Mouse (Mus musculus) forebrain, embryonic 13.5 days (tissue): ENCODE results near the gene I830077J02Rik. TPM values are rescaled to one million over a fixed set of nuclear protein-coding genes. Genes with fewer than 3 reads are reported as not detected.

Source experiments
- ATAC-seq: fragments of 200-750 bp; cut with Nextera tagmentation; 2 replicates; pipeline ENCODE4 v1.8.0; 2017
- H3K27ac ChIP-seq: fragments of 300-500 bp; sonication (generic); 2 replicates; pipeline ENCODE4 v1.5.1; 2015; ENCODE audit warnings: inconsistent platforms, mild to moderate bottlenecking, moderate library complexity
- H3K27me3 ChIP-seq: fragments of 300-500 bp; sonication (generic); 2 replicates; pipeline ENCODE4 v1.6.1; 2015; ENCODE audit warnings: mild to moderate bottlenecking, inconsistent platforms
- H3K36me3 ChIP-seq: fragments of 300-500 bp; sonication (generic); 2 replicates; pipeline ENCODE4 v1.6.1; 2015; ENCODE audit warnings: mild to moderate bottlenecking, inconsistent platforms; ENCODE audit not compliant: poor library complexity, severe bottlenecking
- H3K4me1 ChIP-seq: fragments of 300-500 bp; sonication (generic); 2 replicates; pipeline ENCODE4 v1.6.1; 2015; ENCODE audit warnings: inconsistent platforms
- H3K4me2 ChIP-seq: fragments of 300-500 bp; sonication (generic); 2 replicates; pipeline ENCODE4 v1.6.1; 2015; ENCODE audit warnings: inconsistent platforms, mild to moderate bottlenecking, moderate library complexity
- H3K4me3 ChIP-seq: fragments of 300-500 bp; sonication (generic); 2 replicates; pipeline ENCODE4 v1.5.1; 2015; ENCODE audit warnings: mild to moderate bottlenecking, inconsistent platforms
- H3K9ac ChIP-seq: fragments of 300-500 bp; sonication (generic); 2 replicates; pipeline ENCODE4 v1.6.1; 2015; ENCODE audit warnings: mild to moderate bottlenecking, inconsistent platforms
- H3K9me3 ChIP-seq: fragments of 300-500 bp; sonication (generic); replicated peaks from 2 replicates; pipeline ENCODE4 v1.6.1; 2016; ENCODE audit warnings: inconsistent platforms
- WGBS: fragments of 180-500 bp; shearing (Covaris S2); methylation state at CpG from one replicate; pipeline ENCODE4 v1.1.7; 2015; 5-methylcytosine and 5-hydroxymethylcytosine counted together
- polyA plus RNA-seq: library from polyadenylated mRNA; unstranded; fragments of >200 nt; fragmentation: Nextera tagmentation; extraction: Ambion mirVana; gene quantifications from 2 replicates; pipeline ENCODE4 v1.2.1, GENCODE M21; 2015

I830077J02Rik gene
- 0.21 and 0.28 TPM in 2 replicates for polyA plus RNA-seq

DNA sequence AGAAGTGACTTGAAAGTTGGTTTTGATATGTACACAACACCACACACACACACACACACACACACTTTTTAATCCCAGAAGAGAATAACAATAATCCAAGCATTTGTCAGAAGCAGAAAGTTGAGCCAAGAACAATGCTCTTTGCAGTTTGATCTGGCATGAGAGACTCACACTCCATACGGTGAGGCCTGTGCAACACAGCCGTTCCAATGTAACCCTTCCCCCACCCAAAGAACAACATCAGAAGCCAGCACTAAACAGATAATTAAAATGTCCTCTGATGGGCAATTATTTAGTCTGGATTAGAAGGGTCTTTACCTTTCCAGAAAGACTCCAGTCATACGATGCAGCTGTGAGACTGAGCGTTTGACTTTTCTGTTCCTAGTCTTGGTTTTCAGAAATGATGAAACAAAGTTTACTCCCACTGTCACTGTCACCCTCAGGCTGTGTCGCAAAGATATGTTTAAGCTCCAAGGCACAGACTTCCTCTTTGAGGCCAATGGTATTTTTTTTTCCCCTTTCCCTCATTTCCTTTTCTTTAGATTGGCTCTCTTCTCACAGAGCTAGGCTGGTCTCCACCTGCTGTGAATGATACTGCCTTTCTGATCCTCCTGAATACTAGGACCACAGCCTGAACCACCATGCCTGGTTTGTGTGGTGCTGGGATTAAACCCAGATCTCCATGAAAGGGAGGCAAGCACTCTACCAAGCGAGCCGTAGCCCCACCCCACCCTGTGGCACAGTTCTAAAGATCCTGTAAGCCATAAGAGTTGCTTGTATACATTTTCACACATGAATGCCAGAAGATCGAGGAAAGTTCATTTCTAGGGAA lies at the start of gene I830077J02Rik:
I830077J02Rik (minus strand) TSS at position 425 of the 832 bp plus-strand sequence.
- Histone ChIP-seq H3K9ac (no peak within 1 kb of the TSS), H3K4me2 (no peak within 1 kb of the TSS), H3K27ac (no peak within 1 kb of the TSS), H3K4me1 (no peaks in the 10 kb centered on the region), H3K9me3 (no peaks in the 10 kb centered on the region), H3K27me3 (no peaks in the 10 kb centered on the region), H3K4me3 (no peak within 1 kb of the TSS), H3K36me3 (peaks cover 6% of the 10 kb centered on the region)
- ATAC-seq: no peak
- WGBS: 86% methylated on average over 8 of the region's 8 CpGs

DNA sequence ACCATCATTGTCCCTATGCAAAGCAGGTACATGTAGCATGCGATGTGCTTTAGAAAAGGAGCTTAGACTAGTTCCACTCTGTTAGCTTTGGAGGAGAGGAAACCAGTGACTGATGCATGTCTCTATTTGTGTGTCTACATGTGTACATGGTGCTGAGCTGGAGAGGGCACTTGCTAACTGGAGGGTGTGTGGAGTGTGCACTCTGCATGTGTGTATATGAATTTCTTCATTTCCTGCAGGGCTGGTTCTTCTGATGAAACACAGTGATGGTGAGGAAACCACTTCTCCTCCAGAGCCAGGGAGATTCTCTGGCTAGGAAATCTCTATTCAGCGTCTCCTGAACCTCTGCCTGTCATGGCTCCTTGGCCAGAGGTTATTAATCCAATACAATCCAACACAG lies 41.7 kb upstream of the I830077J02Rik start:
- no peaks in the 10 kb centered on the region for H3K27me3 ChIP-seq
- no peak overlapping the region for H3K4me2 ChIP-seq
- H3K9me3 ChIP-seq: no peaks in the 10 kb centered on the region
- H3K4me3 ChIP-seq: no peak overlapping the region
- H3K9ac ChIP-seq: no peak overlapping the region
- no peaks in the 10 kb centered on the region for H3K4me1 ChIP-seq
- H3K36me3 ChIP-seq: peaks cover 16% of the 10 kb centered on the region
- H3K27ac ChIP-seq: no peak overlapping the region
- WGBS: 92% methylated on average over 2 of the region's 2 CpGs
- ATAC-seq: no peak

DNA sequence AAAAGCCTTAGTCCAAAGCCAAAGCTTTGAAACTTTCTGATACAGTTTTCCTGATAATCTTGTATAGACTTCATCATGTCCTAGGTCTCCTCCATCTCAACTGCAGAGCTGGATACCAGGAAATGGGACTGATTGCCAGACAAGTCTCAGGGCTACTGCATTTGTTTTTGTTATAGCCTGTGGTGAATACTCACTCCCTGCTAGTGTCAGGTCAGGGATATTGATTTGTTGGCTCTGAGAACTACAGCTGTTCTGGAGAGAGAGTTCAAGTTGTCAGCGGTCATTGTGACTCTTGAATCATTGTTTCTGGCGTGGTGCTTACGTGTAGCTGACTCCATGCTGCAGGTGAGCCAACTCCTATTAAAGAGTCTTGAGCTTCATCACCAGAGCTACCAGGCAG lies 40.9 kb upstream of the I830077J02Rik start, which contains the start of gene Ovgp1:
Ovgp1 (plus strand) TSS at position 301 of the 400 bp plus-strand sequence.
- peaks cover 23% of the 10 kb centered on the region for H3K36me3 ChIP-seq
- H3K4me2 ChIP-seq: no peak within 1 kb of the TSS
- no peaks in the 10 kb centered on the region for H3K9me3 ChIP-seq
- no peak within 1 kb of the TSS for H3K4me3 ChIP-seq
- H3K27ac ChIP-seq: no peak within 1 kb of the TSS
- H3K27me3 ChIP-seq: no peaks in the 10 kb centered on the region
- H3K4me1 ChIP-seq: no peaks in the 10 kb centered on the region
- no peak within 1 kb of the TSS for H3K9ac ChIP-seq
- WGBS: 81% methylated on average over 3 of the region's 3 CpGs
- no peak for ATAC-seq

DNA sequence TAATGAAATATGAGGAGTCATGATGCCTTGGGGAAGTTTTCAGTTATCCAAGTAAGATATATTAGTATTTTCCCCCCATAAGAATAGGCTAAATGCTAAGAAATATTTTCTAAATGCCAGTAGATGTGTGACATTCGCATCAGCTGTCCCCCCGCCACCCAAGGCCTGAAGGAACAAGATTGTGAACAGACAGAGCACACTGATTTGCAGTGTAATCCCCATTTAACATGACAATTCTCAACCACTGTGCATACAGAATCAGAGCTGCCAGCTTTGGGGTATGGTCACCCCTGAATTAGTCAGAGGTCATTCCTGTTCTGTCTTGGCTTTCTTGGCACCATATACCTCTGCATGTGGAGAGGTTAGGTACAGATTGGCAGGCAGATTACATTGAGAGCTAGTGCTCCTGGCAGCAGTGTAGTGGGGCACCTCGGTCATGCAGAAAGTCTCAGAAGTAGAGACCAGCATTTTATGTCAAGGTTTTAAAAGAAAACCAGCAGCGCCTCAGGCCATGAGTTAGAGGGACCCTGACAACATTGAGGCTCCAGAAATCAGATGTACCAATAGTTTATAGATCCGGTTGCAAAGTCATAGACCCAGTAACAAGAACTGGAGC lies 39.5 kb upstream of the I830077J02Rik start:
- 79% methylated on average over 5 of the region's 5 CpGs for WGBS
- H3K9ac ChIP-seq: no peak overlapping the region
- 0 out of 2 replicates have a peak, but pooled peaks have one; percentile 4 for ATAC-seq
- H3K36me3 ChIP-seq: peaks cover 38% of the 10 kb centered on the region
- no peak overlapping the region for H3K4me3 ChIP-seq
- H3K9me3 ChIP-seq: no peaks in the 10 kb centered on the region
- H3K27me3 ChIP-seq: no peaks in the 10 kb centered on the region
- H3K4me1 ChIP-seq: no peaks in the 10 kb centered on the region
- no peak overlapping the region for H3K4me2 ChIP-seq
- no peak overlapping the region for H3K27ac ChIP-seq

DNA sequence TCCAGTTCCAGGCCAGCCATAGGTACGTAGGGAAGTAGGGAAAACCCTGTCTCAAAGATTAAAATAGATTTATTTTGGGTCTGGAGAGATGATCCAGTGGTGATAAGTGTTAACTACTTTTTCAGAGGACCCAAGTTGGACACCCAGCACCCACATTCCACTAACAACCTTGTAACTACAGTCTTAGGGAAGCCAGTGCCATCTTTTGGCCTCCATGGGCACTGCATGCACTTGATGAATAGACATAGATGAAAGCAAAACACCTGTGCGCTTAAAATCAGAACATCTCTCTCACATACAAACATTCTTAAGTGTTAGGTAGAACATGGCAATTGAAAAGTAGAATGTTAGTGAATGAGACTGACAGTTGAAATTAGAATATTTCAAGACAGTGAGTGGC lies 28.2 kb upstream of the I830077J02Rik start:
- H3K9ac ChIP-seq: no peak overlapping the region
- peaks cover 31% of the 10 kb centered on the region for H3K4me1 ChIP-seq
- 100% methylated on average over 2 of the region's 2 CpGs for WGBS
- no peaks in the 10 kb centered on the region for H3K9me3 ChIP-seq
- no peak for ATAC-seq
- no peak overlapping the region for H3K27ac ChIP-seq
- H3K4me3 ChIP-seq: peak overlapping the region; percentile 91
- H3K4me2 ChIP-seq: peak overlapping the region; percentile 86
- no peaks in the 10 kb centered on the region for H3K27me3 ChIP-seq
- peaks cover 54% of the 10 kb centered on the region for H3K36me3 ChIP-seq

DNA sequence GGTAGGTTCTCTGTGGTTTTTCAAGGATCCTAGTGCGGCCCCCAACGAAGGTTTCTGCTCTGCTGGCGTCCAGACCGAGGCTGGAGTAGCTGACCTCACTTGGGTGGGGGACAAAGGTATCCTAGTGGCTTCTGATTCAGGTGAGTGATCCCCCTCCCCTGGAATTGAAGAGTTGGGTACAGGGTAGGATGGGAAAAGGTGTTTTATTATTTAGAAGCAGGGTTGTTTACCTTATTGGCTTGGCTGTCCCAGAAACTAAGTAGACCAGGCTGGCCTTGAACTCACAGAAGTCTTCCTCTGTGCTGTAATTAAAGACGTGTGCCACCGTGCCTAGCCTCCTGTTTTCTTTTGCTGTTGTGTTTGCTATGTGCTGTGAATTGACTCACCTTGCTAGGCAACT lies 27.5 kb upstream of the I830077J02Rik start, which contains the start of gene Atp5f1:
Atp5f1 (minus strand) TSS at position 101 of the 400 bp plus-strand sequence.
- 5% methylated on average over 6 of the region's 6 CpGs for WGBS
- no peak for ATAC-seq
- Histone ChIP-seq H3K27me3 (no peaks in the 10 kb centered on the region), H3K4me3 (peak within 1 kb of the TSS; percentile 91), H3K9ac (peak within 1 kb of the TSS; percentile 95), H3K4me2 (peak within 1 kb of the TSS; percentile 86), H3K4me1 (peaks cover 31% of the 10 kb centered on the region), H3K27ac (peak within 1 kb of the TSS; percentile 87), H3K9me3 (no peaks in the 10 kb centered on the region), H3K36me3 (peaks cover 49% of the 10 kb centered on the region)

DNA sequence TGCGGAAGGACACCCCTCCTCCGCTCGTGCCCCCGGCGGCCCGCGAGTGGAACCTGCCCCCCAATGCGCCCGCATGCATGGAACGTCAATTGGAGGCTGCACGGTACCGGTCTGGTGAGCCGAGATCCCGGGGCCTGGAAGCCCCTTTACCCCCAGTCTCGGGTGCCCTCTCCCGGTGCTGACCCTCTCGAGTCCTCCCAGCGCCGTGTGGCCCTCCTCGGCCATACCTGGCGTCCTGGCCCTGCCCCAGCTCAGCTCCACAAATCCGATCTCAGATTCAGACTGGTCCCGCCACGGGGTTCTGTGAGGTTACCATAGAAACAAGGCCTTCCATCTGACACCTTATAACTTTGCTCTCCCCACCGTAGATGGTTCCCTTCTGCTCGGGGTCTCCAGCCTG lies 27.1 kb upstream of the I830077J02Rik start:
- peak overlapping the region; percentile 68 for H3K27ac ChIP-seq
- peak overlapping the region; percentile 95 for H3K9ac ChIP-seq
- no peaks in the 10 kb centered on the region for H3K9me3 ChIP-seq
- no peak; the same call in none of the 2 replicates for ATAC-seq
- under 1% methylated on average over 26 of the region's 26 CpGs for WGBS
- H3K4me1 ChIP-seq: peaks cover 31% of the 10 kb centered on the region
- peak overlapping the region; percentile 86 for H3K4me2 ChIP-seq
- peak overlapping the region; percentile 91 for H3K4me3 ChIP-seq
- H3K27me3 ChIP-seq: no peaks in the 10 kb centered on the region
- H3K36me3 ChIP-seq: peaks cover 49% of the 10 kb centered on the region

DNA sequence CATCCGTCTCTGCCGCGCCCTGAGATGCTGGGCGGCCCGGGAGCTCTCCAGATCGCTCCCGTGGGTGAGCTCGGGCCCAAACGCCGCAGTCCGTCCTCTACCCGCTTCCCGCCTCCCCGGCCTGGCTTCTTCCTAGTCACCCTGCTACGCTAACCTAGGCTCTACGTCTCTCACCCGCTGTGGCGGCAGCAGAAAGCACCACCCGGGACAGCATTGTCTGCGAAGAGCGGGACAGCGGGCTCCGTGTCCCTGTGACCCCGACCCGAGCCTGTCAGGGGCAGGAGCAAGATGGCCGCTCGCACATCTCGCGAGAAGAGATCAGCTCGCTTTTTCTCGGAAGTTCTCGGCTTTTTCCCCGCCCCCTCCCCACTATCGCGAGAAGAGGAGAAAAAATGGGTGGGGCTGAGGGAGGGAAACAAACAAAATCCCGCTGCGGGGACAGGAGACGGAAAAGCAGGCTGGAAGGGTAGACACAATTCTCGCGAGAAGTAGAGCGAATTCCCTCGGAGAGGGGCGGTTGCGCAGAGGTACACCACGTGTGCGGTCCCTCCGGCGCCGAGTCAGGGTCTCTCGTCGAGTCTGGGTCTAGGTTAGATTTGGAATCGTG lies 26.6 kb upstream of the I830077J02Rik start, which contains the start of gene Wdr77:
Wdr77 (plus strand) TSS at position 396 of the 607 bp plus-strand sequence.
- H3K27ac ChIP-seq: peak within 1 kb of the TSS; percentile 87
- no peaks in the 10 kb centered on the region for H3K27me3 ChIP-seq
- H3K4me1 ChIP-seq: peaks cover 31% of the 10 kb centered on the region
- peak within 1 kb of the TSS; percentile 86 for H3K4me2 ChIP-seq
- peak within 1 kb of the TSS; percentile 91 for H3K4me3 ChIP-seq
- WGBS: under 1% methylated on average over 52 of the region's 52 CpGs
- peak within 1 kb of the TSS; percentile 95 for H3K9ac ChIP-seq
- ATAC-seq: peak; percentile 98
- peaks cover 48% of the 10 kb centered on the region for H3K36me3 ChIP-seq
- H3K9me3 ChIP-seq: no peaks in the 10 kb centered on the region

DNA sequence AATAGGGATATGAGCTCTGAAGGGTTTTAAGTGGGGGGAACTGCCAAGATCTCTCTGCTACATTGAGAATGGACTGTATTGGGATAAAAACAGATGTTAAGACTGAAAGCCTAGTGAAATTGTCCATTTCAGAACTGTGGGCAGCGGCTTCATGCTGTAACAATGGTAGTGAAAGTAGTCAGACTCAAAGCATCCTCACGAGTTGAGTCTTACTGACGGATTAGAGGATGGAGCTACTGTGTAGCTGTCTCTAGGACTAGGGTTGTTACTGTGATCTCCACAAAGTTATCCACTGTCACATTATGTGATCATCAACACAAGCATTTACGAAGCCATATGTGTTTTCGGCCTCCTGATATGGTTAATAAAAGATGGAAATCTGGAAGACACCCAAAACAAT lies 25.7 kb upstream of the I830077J02Rik start:
- Histone ChIP-seq H3K4me1 (peaks cover 31% of the 10 kb centered on the region), H3K27ac (no peak overlapping the region), H3K36me3 (peaks cover 47% of the 10 kb centered on the region), H3K27me3 (no peaks in the 10 kb centered on the region), H3K4me2 (peak overlapping the region; percentile 70), H3K9me3 (no peaks in the 10 kb centered on the region), H3K4me3 (peak overlapping the region; percentile 91), H3K9ac (peak overlapping the region; percentile 93)
- ATAC-seq: no peak
- 41% methylated on average over 5 of the region's 5 CpGs for WGBS

DNA sequence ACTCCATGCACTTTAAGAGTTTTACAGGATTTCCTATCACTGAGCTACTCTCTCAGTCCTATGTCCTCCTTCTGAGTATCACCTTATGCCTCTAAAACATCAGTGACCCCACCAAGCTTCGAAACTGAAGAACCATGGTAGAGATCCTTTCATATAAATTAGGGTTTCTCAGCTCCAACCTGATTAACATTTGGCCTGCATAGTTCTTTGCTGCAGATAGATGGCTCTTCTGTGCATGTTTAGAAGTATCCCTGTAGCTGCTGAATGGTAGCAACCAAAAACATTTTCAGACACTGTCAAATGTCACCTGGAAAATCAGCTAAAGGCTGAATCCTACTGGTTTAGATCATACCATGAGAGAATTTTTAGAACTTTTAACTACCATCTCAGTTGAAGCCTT lies 24.8 kb upstream of the I830077J02Rik start:
- no peaks in the 10 kb centered on the region for H3K9me3 ChIP-seq
- peak overlapping the region; percentile 93; the same call in 1 of the 2 replicates for H3K9ac ChIP-seq
- peaks cover 31% of the 10 kb centered on the region for H3K4me1 ChIP-seq
- ATAC-seq: no peak
- peak overlapping the region; percentile 28 for H3K4me2 ChIP-seq
- H3K27ac ChIP-seq: no peak overlapping the region
- 88% methylated on average over 1 of the region's 1 CpGs for WGBS
- peaks cover 47% of the 10 kb centered on the region for H3K36me3 ChIP-seq
- 0 out of 2 replicates have a peak overlapping the region, but pooled peaks have one; percentile 91 for H3K4me3 ChIP-seq
- H3K27me3 ChIP-seq: no peaks in the 10 kb centered on the region

DNA sequence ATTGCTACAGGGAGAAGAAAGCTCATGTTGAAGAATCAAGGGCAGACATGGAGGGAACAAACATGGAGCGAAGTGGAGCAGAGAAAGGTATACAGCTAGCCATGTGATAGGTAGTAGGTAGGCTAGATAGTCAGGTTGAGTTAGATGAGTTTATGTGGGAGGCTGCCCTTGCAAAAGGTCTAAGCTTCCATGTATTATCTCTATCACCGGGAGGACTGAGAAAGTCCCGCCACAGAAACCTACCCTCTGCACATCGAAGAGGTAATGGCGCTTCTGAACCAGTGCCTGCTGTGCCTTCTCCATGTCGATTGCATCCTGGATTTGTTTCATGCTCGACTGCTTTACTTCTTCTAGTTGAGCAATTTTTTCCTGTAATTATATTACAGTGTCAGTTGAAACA lies 18.9 kb upstream of the I830077J02Rik start:
- no peak overlapping the region for H3K9ac ChIP-seq
- 92% methylated on average over 7 of the region's 7 CpGs for WGBS
- H3K36me3 ChIP-seq: peaks cover 78% of the 10 kb centered on the region
- H3K27ac ChIP-seq: no peak overlapping the region
- no peak overlapping the region for H3K4me3 ChIP-seq
- no peaks in the 10 kb centered on the region for H3K9me3 ChIP-seq
- H3K27me3 ChIP-seq: no peaks in the 10 kb centered on the region
- H3K4me2 ChIP-seq: no peak overlapping the region
- no peaks in the 10 kb centered on the region for H3K4me1 ChIP-seq
- ATAC-seq: no peak

DNA sequence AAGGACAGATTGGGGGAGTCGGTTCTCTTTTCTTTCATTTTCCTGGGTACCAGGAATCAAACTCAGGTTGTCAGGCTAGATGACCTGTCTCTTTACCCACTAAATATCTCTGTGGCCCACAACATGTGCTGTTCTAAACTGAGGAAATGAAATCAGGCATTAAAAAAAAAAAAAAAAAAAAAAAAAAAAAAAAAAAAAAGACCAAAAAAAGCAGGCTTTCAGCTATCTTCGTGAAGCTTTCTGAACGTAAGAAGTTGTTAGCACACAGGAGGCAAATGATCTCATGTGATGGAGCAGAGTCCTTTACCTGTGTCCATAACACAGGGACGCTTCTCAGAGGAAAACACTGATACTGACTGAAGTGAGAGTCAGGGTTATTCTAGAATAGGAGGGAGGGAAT lies 3.6 kb upstream of the I830077J02Rik start:
- H3K9me3 ChIP-seq: no peaks in the 10 kb centered on the region
- H3K9ac ChIP-seq: no peak overlapping the region
- no peak overlapping the region for H3K27ac ChIP-seq
- no peak for ATAC-seq
- no peak overlapping the region for H3K4me3 ChIP-seq
- 96% methylated on average over 4 of the region's 4 CpGs for WGBS
- H3K4me1 ChIP-seq: no peaks in the 10 kb centered on the region
- H3K36me3 ChIP-seq: peaks cover 27% of the 10 kb centered on the region
- H3K27me3 ChIP-seq: no peaks in the 10 kb centered on the region
- no peak overlapping the region for H3K4me2 ChIP-seq
